18 mouse cellular contexts compared by ENCODE assay signal in the genomic region with DNA sequence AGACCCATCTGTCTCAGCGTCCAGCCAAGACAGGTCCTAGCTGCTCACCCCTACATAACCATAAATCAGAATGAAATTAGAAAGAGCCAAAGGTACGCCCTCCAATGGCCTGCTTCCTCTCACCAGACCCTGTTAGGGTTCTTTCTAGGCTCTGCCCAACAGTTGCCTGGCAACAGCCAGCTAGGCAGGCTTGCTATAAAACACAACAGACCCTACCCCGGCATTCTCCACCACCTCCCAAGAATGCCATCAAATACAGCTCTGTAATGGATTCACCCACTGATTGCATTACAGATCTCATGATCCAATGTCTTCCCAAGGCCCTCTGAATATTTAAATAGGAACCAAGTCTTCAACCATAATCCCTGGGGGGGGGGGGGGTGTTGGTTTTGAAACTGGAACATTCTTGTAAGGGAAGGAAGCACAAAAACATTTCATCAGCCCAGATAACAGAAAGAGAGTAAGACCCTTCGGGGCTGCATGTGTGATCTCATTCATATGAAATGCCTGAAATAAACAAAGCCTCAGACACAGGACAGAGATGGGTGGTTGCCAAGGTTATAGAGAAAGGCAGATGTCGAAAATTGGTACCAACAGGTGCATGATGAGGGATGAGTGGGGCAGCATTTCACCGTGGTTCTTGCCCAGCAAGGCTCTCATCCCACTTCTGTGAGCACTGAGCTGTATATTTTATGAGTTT.
A peak's percentile ranks its signal among the peaks of the same experiment; 100 is the strongest.
DNase-seq lines count a peak whose midpoint lies in the region; ATAC-seq and TF ChIP-seq lines count a peak whose summit lies in the region.
"Had no signal": no experiment of that assay in that cellular context is flagged by ENCODE, and none has a peak within 500 bp of the region (broad histone marks: within the 10 kb centered on the region; RNA-seq: fewer than 3 reads in every experiment).

No protein-coding gene starts in this region.

- H3K9ac ChIP-seq in forebrain, postnatal 0 days = no peak overlapping the region
- H3K9ac ChIP-seq in forebrain, embryonic 11.5 days (ENCODE audit: low read length) = no peak overlapping the region
- no peak overlapping the region for H3K9ac ChIP-seq in midbrain, postnatal 0 days (replicated peaks; ENCODE audit: low read length, poor library complexity, severe bottlenecking)
- H3K9ac ChIP-seq in neural tube, embryonic 15.5 days (replicated peaks) = no peak overlapping the region
- H3K9ac ChIP-seq: heart, embryonic 15.5 days; limb, embryonic 15.5 days had no signal

- peak; percentile 71; the same call in 1 of the 2 replicates for ATAC-seq in forebrain, postnatal 0 days
- ATAC-seq in forebrain, embryonic 11.5 days (replicated peaks; ENCODE audit: low FRiP score) = no peak
- ATAC-seq in midbrain, postnatal 0 days (ENCODE audit: low FRiP score) = no peak
- peak; percentile 49 for ATAC-seq in neural tube, embryonic 15.5 days (ENCODE audit: low FRiP score)

- no peaks in the 10 kb centered on the region for H3K27me3 ChIP-seq in forebrain, postnatal 0 days (ENCODE audit: insufficient read depth, low read length)
- no peaks in the 10 kb centered on the region for H3K27me3 ChIP-seq in forebrain, embryonic 11.5 days (ENCODE audit: control insufficient read depth, insufficient read depth, low read length)
- no peaks in the 10 kb centered on the region for H3K27me3 ChIP-seq in midbrain, postnatal 0 days (ENCODE audit: insufficient read depth, low read length)
- no peaks in the 10 kb centered on the region for H3K27me3 ChIP-seq in midbrain, embryonic 10.5 days (ENCODE audit: low read depth, poor library complexity, severe bottlenecking)
- H3K27me3 ChIP-seq in neural tube, embryonic 15.5 days (replicated peaks) = no peaks in the 10 kb centered on the region
- H3K27me3 ChIP-seq: heart, embryonic 15.5 days; limb, embryonic 15.5 days had no signal

- no peak for TF ChIP-seq CTCF in forebrain, postnatal 0 days (IDR thresholded peaks at IDR 0.05; ENCODE audit: low read depth)
- TF ChIP-seq CTCF in midbrain, postnatal 0 days (IDR thresholded peaks at IDR 0.05) = no peak
- TF ChIP-seq CTCF in brain, embryonic 14.5 days (IDR thresholded peaks at IDR 0.05; ENCODE audit: borderline replicate concordance, extremely low read depth, insufficient read depth, insufficient read length) = no peak

- no peak overlapping the region for H3K4me3 ChIP-seq in forebrain, postnatal 0 days (ENCODE audit: low read depth, low read length)
- H3K4me3 ChIP-seq in forebrain, embryonic 11.5 days (ENCODE audit: low read depth, low read length) = no peak overlapping the region
- no peak overlapping the region for H3K4me3 ChIP-seq in midbrain, postnatal 0 days (ENCODE audit: low read depth, low read length)
- H3K4me3 ChIP-seq in midbrain, embryonic 10.5 days = no peak overlapping the region
- no peak overlapping the region for H3K4me3 ChIP-seq in neural tube, embryonic 15.5 days (replicated peaks)
- H3K4me3 ChIP-seq: heart, adult 2 months; heart, embryonic 15.5 days; limb, embryonic 15.5 days had no signal

- no peak for TF ChIP-seq POLR2A in brain, embryonic 14.5 days (IDR thresholded peaks at IDR 0.05; ENCODE audit: borderline replicate concordance, extremely low read depth, insufficient read depth, insufficient read length, poor library complexity, severe bottlenecking)

- no peaks in the 10 kb centered on the region for H3K9me3 ChIP-seq in forebrain, postnatal 0 days (ENCODE audit: low read length)
- H3K9me3 ChIP-seq in forebrain, embryonic 11.5 days (ENCODE audit: control insufficient read depth, low read length) = no peaks in the 10 kb centered on the region
- H3K9me3 ChIP-seq in midbrain, postnatal 0 days (ENCODE audit: low read length) = no peaks in the 10 kb centered on the region
- no peaks in the 10 kb centered on the region for H3K9me3 ChIP-seq in midbrain, embryonic 10.5 days (replicated peaks)
- no peaks in the 10 kb centered on the region for H3K9me3 ChIP-seq in neural tube, embryonic 15.5 days (replicated peaks)
- H3K9me3 ChIP-seq: heart, embryonic 15.5 days; limb, embryonic 15.5 days had no signal

- H3K4me2 ChIP-seq in forebrain, postnatal 0 days (ENCODE audit: low read depth) = no peak overlapping the region
- no peak overlapping the region for H3K4me2 ChIP-seq in forebrain, embryonic 11.5 days (ENCODE audit: low read depth, low read length, severe bottlenecking)
- H3K4me2 ChIP-seq in midbrain, postnatal 0 days (ENCODE audit: low read depth, low read length, poor library complexity, severe bottlenecking) = no peak overlapping the region
- H3K4me2 ChIP-seq in neural tube, embryonic 15.5 days = no peak overlapping the region
- H3K4me2 ChIP-seq: heart, embryonic 15.5 days; limb, embryonic 15.5 days; midbrain, embryonic 11.5 days had no signal

- peaks cover 23% of the 10 kb centered on the region for H3K36me3 ChIP-seq in forebrain, postnatal 0 days (ENCODE audit: insufficient read depth)
- H3K36me3 ChIP-seq in forebrain, embryonic 11.5 days (ENCODE audit: control insufficient read depth, insufficient read depth, low read length) = no peaks in the 10 kb centered on the region
- H3K36me3 ChIP-seq in midbrain, postnatal 0 days (ENCODE audit: insufficient read depth, low read length) = peaks cover 8% of the 10 kb centered on the region
- H3K36me3 ChIP-seq in midbrain, embryonic 10.5 days = no peaks in the 10 kb centered on the region
- peaks cover 20% of the 10 kb centered on the region for H3K36me3 ChIP-seq in neural tube, embryonic 15.5 days
- H3K36me3 ChIP-seq: limb, embryonic 15.5 days had no signal

- H3K27ac ChIP-seq in forebrain, postnatal 0 days (ENCODE audit: low read depth, low read length) = no peak overlapping the region
- no peak overlapping the region for H3K27ac ChIP-seq in forebrain, embryonic 11.5 days (ENCODE audit: low read depth, low read length)
- no peak overlapping the region for H3K27ac ChIP-seq in midbrain, postnatal 0 days (ENCODE audit: low read depth, low read length)
- no peak overlapping the region for H3K27ac ChIP-seq in midbrain, embryonic 10.5 days (replicated peaks)
- H3K27ac ChIP-seq in neural tube, embryonic 15.5 days (replicated peaks) = no peak overlapping the region
- H3K27ac ChIP-seq: heart, adult 2 months; heart, embryonic 15.5 days; limb, embryonic 15.5 days had no signal

- WGBS in forebrain, postnatal 0 days = 46% methylated on average over 6 of the region's 6 CpGs
- 80% methylated on average over 6 of the region's 6 CpGs for WGBS in forebrain, embryonic 11.5 days
- 66% methylated on average over 6 of the region's 6 CpGs for WGBS in midbrain, postnatal 0 days
- WGBS in midbrain, embryonic 10.5 days = 86% methylated on average over 6 of the region's 6 CpGs
- WGBS in neural tube, embryonic 15.5 days = 34% methylated on average over 6 of the region's 6 CpGs

- DNase-seq in forebrain, postnatal 0 days = peak; percentile 18
- no peak for DNase-seq in forebrain, embryonic 11.5 days (ENCODE audit: low spot score)
- DNase-seq in midbrain, postnatal 0 days (ENCODE audit: low spot score) = peak; percentile 45
- DNase-seq in midbrain, embryonic 10.5 days (ENCODE audit: low spot score) = no peak
- peak; percentile 39 for DNase-seq in brain, embryonic 14.5 days (ENCODE audit: low read depth)
- no peak for DNase-seq in right cerebral cortex, postnatal 14 days
- DNase-seq: adrenal gland, adult 8-10 months; cerebellum, adult 8-10 months; gastrocnemius, postnatal 14 days; heart, adult 2 months; kidney, adult 18-20 months; kidney, postnatal 14 days; retina, postnatal 1 day; thymus, postnatal 36 days had no signal

- 0 out of 2 replicates have a peak, but pooled peaks cover 3% of the 10 kb centered on the region for H3K4me1 ChIP-seq in forebrain, postnatal 0 days (ENCODE audit: insufficient read depth)
- H3K4me1 ChIP-seq in forebrain, embryonic 11.5 days (replicated peaks; ENCODE audit: control insufficient read depth, insufficient read depth, low read length) = no peaks in the 10 kb centered on the region
- H3K4me1 ChIP-seq in midbrain, postnatal 0 days (ENCODE audit: insufficient read depth, low read length) = 0 out of 2 replicates have a peak, but pooled peaks cover 3% of the 10 kb centered on the region
- H3K4me1 ChIP-seq in midbrain, embryonic 10.5 days = peaks cover 10% of the 10 kb centered on the region; the same call in 1 of the 2 replicates
- H3K4me1 ChIP-seq in neural tube, embryonic 15.5 days = peaks cover 6% of the 10 kb centered on the region
- H3K4me1 ChIP-seq: heart, embryonic 15.5 days; limb, embryonic 15.5 days had no signal

Comparison
In these comparisons a context has a peak if more than half of its experiments do, and no peak if none do; other contexts are left out.
1. ATAC-seq: peak in forebrain, postnatal 0 days (single experiment) and neural tube, embryonic 15.5 days (single experiment); none in forebrain, embryonic 11.5 days (single experiment) and midbrain, postnatal 0 days (single experiment).
2. DNase-seq: peak in forebrain, postnatal 0 days (single experiment), midbrain, postnatal 0 days (single experiment) and brain, embryonic 14.5 days (single experiment); none in forebrain, embryonic 11.5 days (single experiment), midbrain, embryonic 10.5 days (single experiment) and right cerebral cortex, postnatal 14 days (single experiment).